Mouse (Mus musculus) cerebellum, adult 2 months (tissue): ENCODE results near the gene Sh2d7.

Experiments used
- CTCF ChIP-seq: fragments of 200-500 bp; IDR thresholded peaks from 2 replicates; pipeline ENCODE4 v1.5.1; 2011; ENCODE audit warnings: low read depth, mild to moderate bottlenecking, control low read depth, low read length, moderate library complexity, borderline replicate concordance; ENCODE audit not compliant: insufficient read depth
- POLR2A ChIP-seq: fragments of 200-500 bp; IDR thresholded peaks from 2 replicates; pipeline ENCODE4 v1.6.1; 2011; ENCODE audit warnings: low read length, control low read depth, borderline replicate concordance; ENCODE audit not compliant: insufficient read depth

GRCm38 (mm10) chr9:54552409-54552808 is 13.6 kb downstream of the Sh2d7 start:
- peak; percentile 62; the same call in 1 of the 2 replicates for TF ChIP-seq CTCF
- TF ChIP-seq POLR2A = no peak
